Mouse (Mus musculus) embryonic facial prominence, embryonic 14.5 days (tissue): ENCODE measurements around the gene Snap91. TPM values are rescaled to one million over a fixed set of nuclear protein-coding genes. Genes with fewer than 3 reads are reported as not detected.
A peak's percentile ranks its signal among the peaks of the same experiment; 100 is the strongest.

Source experiments
- ATAC-seq: fragments of 200-750 bp; cut with Nextera tagmentation; 2 replicates; pipeline ENCODE4 v1.8.0; 2017; ENCODE audit warnings: low read depth, moderate number of reproducible peaks, moderate TSS enrichment
- DNase-seq: peaks from one replicate; pipeline ENCODE4 v3.0.0-alpha.2; 2015; ENCODE audit warnings: low spot score
- H3K27ac ChIP-seq: fragments of 300-500 bp; sonication (generic); replicated peaks from 2 replicates; pipeline ENCODE4 v1.5.1; 2014; ENCODE audit warnings: low read depth, mild to moderate bottlenecking, low read length, moderate library complexity
- H3K27me3 ChIP-seq: fragments of 300-500 bp; sonication (generic); replicated peaks from 2 replicates; pipeline ENCODE4 v1.6.1; 2014; ENCODE audit warnings: low read length; ENCODE audit not compliant: control insufficient read depth, insufficient read depth
- H3K36me3 ChIP-seq: fragments of 300-500 bp; sonication (generic); 2 replicates; pipeline ENCODE4 v1.6.1; 2014; ENCODE audit warnings: low read length, mixed read lengths; ENCODE audit not compliant: control insufficient read depth, insufficient read depth
- H3K4me1 ChIP-seq: fragments of 300-500 bp; sonication (generic); 2 replicates; pipeline ENCODE4 v1.6.1; 2014; ENCODE audit warnings: antibody characterized with exemption, low read length; ENCODE audit not compliant: control insufficient read depth, insufficient read depth
- H3K4me2 ChIP-seq: fragments of 300-500 bp; sonication (generic); 2 replicates; pipeline ENCODE4 v1.6.1; 2014; ENCODE audit warnings: low read depth, mild to moderate bottlenecking, low read length, moderate library complexity, mixed read lengths
- H3K4me3 ChIP-seq: fragments of 300-500 bp; sonication (generic); 2 replicates; pipeline ENCODE4 v1.5.1; 2014; ENCODE audit warnings: low read depth, mild to moderate bottlenecking, low read length
- H3K9ac ChIP-seq: fragments of 300-500 bp; sonication (generic); 2 replicates; pipeline ENCODE4 v1.6.1; 2014; ENCODE audit warnings: low read depth, mild to moderate bottlenecking, low read length, moderate library complexity, mixed read lengths
- H3K9me3 ChIP-seq: fragments of 300-500 bp; sonication (generic); 2 replicates; pipeline ENCODE4 v1.6.1; 2016; ENCODE audit warnings: low read length; ENCODE audit not compliant: control insufficient read depth
- WGBS: fragments of 180-500 bp; shearing (Covaris S2); extraction: QIAGEN DNeasy Blood & Tissue Kit; methylation state at CpG from one replicate; pipeline ENCODE4 v1.1.7; 2014; 5-methylcytosine and 5-hydroxymethylcytosine counted together
- polyA plus RNA-seq: library from polyadenylated mRNA; unstranded; fragments of >200 nt; fragmentation: Nextera tagmentation; extraction: Ambion mirVana; gene quantifications from 2 replicates; pipeline ENCODE4 v1.2.1, GENCODE M21; 2014

The Snap91 gene
- 9.5 and 10.7 TPM in 2 replicates for polyA plus RNA-seq

DNA sequence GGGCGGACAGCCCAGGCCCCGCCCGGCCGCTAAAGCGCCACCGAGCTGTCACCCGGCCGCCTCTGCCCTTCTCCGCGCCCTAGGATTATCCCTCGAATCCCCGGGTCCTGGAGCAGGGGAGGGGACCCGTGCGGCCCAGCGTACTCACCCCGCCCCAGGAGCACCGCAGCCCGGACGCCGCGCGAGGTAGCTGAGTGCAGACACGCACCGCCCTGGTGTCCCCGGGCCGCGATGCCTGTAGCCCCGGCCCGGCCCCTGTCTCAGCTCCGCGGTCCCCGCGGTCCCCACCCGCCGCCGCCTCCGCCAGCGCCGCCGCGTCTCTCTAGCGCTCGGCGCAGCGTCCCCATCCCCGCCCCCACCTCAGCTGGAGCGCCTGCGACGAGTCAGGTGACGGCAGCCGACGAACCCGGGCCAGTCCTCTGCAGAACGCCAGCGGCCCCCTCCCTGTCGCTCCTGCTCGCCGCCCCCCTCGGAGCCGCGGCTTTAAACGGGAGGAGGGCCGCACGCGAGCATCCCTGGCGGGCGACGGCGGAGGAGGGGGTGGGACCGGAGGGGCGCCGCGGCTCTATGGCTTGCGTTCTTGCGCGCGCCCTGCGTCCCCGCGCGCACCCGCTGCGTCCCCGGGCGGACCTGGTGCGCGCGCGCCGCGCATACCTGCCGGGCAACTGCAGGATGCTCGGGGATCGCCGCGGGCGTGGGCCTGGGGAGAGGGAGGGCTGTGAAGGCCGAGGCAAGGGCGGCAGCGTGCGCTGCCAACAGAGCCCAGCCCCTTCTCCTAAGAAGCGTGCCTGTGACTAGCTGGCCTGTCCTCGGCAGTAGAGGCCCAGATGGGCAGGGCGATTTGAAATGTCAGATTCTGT, at the start of gene Snap91:
Snap91 (minus strand) TSS at position 542 of the 860 bp plus-strand sequence.
- H3K36me3 ChIP-seq = no peaks in the 10 kb centered on the region
- peak within 1 kb of the TSS; percentile 99 for H3K4me2 ChIP-seq
- H3K27ac ChIP-seq = no peak within 1 kb of the TSS
- peaks cover 55% of the 10 kb centered on the region for H3K27me3 ChIP-seq
- H3K9me3 ChIP-seq = no peaks in the 10 kb centered on the region
- H3K4me1 ChIP-seq = no peaks in the 10 kb centered on the region
- DNase-seq (peak; percentile 81), ATAC-seq (peak; percentile 94)
- WGBS = under 1% methylated on average over 47 of the region's 104 CpGs
- peak within 1 kb of the TSS; percentile 64 for H3K4me3 ChIP-seq
- H3K9ac ChIP-seq = peak within 1 kb of the TSS; percentile 63

DNA sequence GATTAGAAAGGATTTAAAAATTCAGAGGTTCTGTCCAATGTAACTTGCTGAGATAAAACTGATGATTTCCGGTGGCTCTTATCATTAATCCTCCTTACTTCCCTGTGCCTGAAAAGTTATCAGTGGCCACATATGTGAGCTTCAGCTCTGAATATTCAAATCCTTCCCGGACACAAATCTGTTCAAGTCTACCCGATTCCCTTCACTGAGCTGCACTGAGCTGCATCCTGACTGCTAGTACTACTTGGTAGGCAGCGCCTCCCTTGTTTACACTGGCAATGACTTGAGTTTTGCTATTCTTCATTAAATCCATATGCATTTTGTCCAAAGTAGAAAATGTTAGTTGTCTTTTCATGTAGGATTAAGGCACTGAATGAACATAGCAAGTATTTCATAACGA, 46.1 kb upstream of the Snap91 start:
- Histone ChIP-seq H3K9ac (no peak overlapping the region), H3K27ac (no peak overlapping the region), H3K36me3 (no peaks in the 10 kb centered on the region), H3K4me2 (no peak overlapping the region), H3K27me3 (no peaks in the 10 kb centered on the region), H3K4me3 (no peak overlapping the region), H3K4me1 (no peaks in the 10 kb centered on the region), H3K9me3 (no peaks in the 10 kb centered on the region)
- WGBS = 76% methylated on average over 5 of the region's 5 CpGs
- no peak for ATAC-seq
- DNase-seq = peak; percentile 22

DNA sequence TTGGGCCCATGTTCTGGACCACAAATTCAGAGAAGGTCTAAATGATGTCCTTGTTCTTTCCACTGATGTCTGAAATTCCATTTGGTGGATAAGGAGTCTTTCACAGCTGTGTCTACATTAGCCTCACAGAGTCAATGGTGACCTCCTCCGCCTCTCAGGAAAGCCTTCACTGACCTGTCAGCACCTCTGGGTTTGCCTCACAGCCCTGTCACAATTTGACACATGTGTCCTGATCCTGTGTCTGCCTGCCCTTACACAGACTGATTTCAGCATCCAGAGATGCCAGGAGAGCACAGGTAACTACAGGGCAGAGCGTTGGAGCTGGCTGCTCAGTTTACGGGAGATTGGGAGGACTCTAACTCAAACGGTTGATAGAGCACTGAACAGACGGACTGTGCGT, 45.2 kb upstream of the Snap91 start:
- H3K27me3 ChIP-seq = no peaks in the 10 kb centered on the region
- no peaks in the 10 kb centered on the region for H3K36me3 ChIP-seq
- ATAC-seq = no peak
- H3K4me3 ChIP-seq = no peak overlapping the region
- DNase-seq = no peak
- H3K4me1 ChIP-seq = no peaks in the 10 kb centered on the region
- H3K27ac ChIP-seq = no peak overlapping the region
- H3K9me3 ChIP-seq = no peaks in the 10 kb centered on the region
- H3K4me2 ChIP-seq = no peak overlapping the region
- WGBS = 77% methylated on average over 6 of the region's 6 CpGs
- H3K9ac ChIP-seq = no peak overlapping the region

DNA sequence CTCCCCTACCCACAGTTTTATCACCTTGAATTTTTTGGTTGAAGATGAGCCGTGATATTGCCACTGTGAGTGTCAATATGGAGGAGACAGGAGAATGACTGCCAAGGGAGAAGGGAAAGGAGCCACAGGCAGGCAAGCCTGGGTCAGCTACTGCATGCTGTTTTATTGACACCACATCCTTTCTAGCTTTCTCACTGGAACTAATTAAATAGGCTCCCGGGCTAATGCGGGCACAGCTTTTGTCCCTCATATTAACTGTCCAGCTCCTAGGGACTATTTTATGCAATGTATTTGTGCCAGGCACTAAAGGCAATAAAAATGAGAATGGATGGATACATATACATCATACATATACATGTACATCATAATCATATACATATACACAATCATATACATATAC, 42.0 kb upstream of the Snap91 start:
- Histone ChIP-seq H3K9ac (no peak overlapping the region), H3K27ac (no peak overlapping the region), H3K9me3 (no peaks in the 10 kb centered on the region), H3K27me3 (no peaks in the 10 kb centered on the region), H3K4me2 (no peak overlapping the region), H3K4me3 (no peak overlapping the region), H3K36me3 (no peaks in the 10 kb centered on the region), H3K4me1 (no peaks in the 10 kb centered on the region)
- DNase-seq (no peak), ATAC-seq (no peak)
- 66% methylated on average over 3 of the region's 3 CpGs for WGBS

DNA sequence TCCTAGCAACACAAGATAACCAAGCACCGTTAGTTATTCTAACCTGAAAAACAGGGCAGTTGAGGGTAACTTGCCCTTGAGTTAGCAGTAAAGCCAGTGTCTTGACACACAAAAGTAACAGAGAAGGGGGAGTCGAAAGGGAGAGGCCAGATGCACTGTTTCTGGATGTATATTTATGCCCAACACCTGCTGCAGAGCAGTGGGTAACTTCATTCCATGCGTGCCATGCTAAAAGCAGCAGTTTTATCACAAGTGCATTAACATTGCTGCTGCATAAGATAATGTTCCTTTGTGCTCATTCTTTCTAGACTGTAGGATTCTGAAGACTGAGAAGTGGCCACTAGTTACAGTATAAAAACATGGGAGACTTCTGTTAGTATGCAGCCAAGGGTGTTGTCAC, 36.1 kb upstream of the Snap91 start:
- no peaks in the 10 kb centered on the region for H3K9me3 ChIP-seq
- no peaks in the 10 kb centered on the region for H3K36me3 ChIP-seq
- H3K4me1 ChIP-seq = no peaks in the 10 kb centered on the region
- no peak overlapping the region for H3K9ac ChIP-seq
- H3K4me2 ChIP-seq = no peak overlapping the region
- no peak for ATAC-seq
- H3K27me3 ChIP-seq = no peaks in the 10 kb centered on the region
- 72% methylated on average over 3 of the region's 3 CpGs for WGBS
- peak; percentile 27 for DNase-seq
- H3K27ac ChIP-seq = no peak overlapping the region
- H3K4me3 ChIP-seq = no peak overlapping the region

DNA sequence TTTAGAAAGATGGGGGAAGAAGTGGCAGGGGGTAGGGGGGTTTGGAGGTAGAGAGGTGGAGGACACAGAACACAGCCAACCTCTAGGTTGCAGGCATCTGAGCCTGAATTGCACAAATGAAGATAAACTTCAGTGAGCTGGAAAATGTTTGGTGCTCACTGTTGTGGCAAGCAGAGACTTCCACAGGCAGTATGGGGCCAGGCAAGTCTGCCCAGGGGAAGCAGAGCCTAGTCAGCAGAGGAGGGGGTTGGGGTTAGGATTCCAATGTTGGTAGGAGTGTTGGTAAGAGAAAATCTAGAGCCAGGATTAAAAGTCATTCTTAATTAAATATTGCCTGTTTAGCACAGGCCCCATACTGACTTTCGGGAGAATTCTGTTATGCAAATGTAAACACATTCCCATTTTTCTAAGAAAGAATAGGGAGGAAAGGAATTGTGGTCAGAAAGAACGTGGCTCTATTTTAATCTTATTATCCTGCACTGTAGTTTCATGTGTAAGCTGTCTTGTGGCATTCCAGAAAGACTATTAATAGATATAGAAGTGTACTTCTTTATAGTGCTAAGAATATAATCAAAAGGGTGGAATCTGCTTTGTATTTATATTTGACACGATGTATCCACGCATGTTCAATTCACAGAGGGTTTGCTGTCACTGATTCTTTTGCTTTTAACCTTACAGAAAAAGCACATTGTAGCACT, 19.2 kb upstream of the Snap91 start:
- Histone ChIP-seq H3K4me1 (no peaks in the 10 kb centered on the region), H3K36me3 (no peaks in the 10 kb centered on the region), H3K27me3 (no peaks in the 10 kb centered on the region), H3K9ac (no peak overlapping the region), H3K27ac (no peak overlapping the region), H3K4me3 (no peak overlapping the region), H3K9me3 (no peaks in the 10 kb centered on the region), H3K4me2 (no peak overlapping the region)
- ATAC-seq (no peak), DNase-seq (no peak)
- WGBS = 63% methylated on average over 4 of the region's 4 CpGs

DNA sequence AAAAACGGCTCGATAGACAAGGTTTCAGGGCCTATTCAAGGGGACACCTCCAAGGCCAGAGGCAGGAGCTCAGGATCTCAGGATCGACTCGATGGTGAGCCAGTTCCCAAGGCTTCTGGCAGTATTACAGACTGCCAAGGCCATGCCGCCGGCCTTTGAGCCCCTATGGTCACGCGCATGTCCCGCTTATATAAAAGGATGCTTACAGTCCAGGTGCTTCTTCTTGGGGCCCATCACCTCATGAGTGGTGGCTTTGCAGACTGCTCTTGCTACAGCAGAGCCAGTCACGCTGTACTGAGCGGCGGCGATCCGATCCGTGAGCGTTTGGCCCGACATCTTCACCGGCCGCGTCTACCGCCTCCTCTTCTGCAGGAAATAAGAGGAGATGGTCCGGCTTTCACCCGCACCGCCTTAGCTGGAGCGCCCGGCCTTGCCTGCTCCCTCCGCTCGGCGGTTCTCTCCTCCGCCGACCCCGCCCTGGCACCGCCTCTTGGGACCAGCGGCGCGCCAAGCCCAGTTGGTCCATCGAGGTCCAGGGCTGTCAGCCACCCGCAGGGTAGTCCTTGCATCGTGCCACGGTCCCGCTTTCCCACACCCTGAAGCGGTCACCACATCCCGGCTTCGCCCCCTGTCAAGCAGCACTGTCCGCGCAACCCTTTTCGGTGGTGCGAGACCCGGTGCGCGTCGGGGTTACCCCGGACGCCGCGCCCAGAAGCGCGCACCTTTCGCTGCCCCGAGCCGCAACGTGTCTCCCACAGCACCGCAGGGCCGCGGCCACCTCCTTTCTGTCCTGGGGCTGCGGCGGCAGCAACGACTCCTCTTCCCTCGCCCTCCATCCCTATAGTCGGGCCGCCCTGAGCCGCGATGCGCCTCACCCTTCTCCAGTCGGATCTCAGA, 990 bp downstream of the Snap91 start:
- 1% methylated on average over 57 of the region's 75 CpGs for WGBS
- Histone ChIP-seq H3K4me1 (no peaks in the 10 kb centered on the region), H3K9me3 (no peaks in the 10 kb centered on the region), H3K4me3 (peak overlapping the region; percentile 64), H3K36me3 (no peaks in the 10 kb centered on the region), H3K27me3 (peaks cover 55% of the 10 kb centered on the region), H3K27ac (no peak overlapping the region), H3K4me2 (peak overlapping the region; percentile 99), H3K9ac (peak overlapping the region; percentile 63)
- ATAC-seq (peak; percentile 78), DNase-seq (peak; percentile 10)

DNA sequence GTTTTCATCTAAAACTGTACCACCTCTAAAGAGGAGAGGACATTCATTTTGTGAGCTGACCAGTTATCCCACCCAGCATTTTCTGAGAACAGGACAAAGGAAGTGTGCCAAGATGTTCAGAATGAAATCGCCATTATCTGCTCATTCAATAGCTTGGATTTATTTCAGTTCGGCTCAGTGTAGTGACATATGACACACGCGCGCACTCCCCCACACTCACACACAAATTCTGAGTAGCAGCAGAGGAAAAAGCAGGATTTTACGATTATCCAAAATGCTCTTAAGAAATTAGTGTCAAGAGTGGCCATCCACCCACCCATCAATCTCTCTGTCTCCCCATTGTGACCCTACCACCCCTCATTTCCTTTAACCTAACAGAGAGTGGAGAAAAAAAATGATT, 1.7 kb downstream of the Snap91 start:
- DNase-seq = no peak
- ATAC-seq = no peak
- H3K4me1 ChIP-seq = no peaks in the 10 kb centered on the region
- no peaks in the 10 kb centered on the region for H3K9me3 ChIP-seq
- H3K36me3 ChIP-seq = no peaks in the 10 kb centered on the region
- H3K9ac ChIP-seq = no peak overlapping the region
- WGBS = 66% methylated on average over 6 of the region's 6 CpGs
- H3K27ac ChIP-seq = no peak overlapping the region
- 0 out of 2 replicates have a peak overlapping the region, but pooled peaks have one; percentile 64 for H3K4me3 ChIP-seq
- H3K27me3 ChIP-seq = peaks cover 55% of the 10 kb centered on the region
- H3K4me2 ChIP-seq = peak overlapping the region; percentile 99
